Mouse (Mus musculus) megakaryocyte, embryonic 14.5 days (primary cell): ENCODE data around the gene Gm13278. TPM values are rescaled to one million over a fixed set of nuclear protein-coding genes. Genes with fewer than 3 reads are reported as not detected.
"Not testable (repeated sequence)": the region's sequence is repeated elsewhere in the genome, so short reads cannot be mapped to it uniquely, and the experiment has no call there.

ENCODE experiments used
- H3K27me3 ChIP-seq: replicated peaks from 2 replicates; pipeline ENCODE3; 2012; ENCODE audit warnings: inconsistent platforms
- H3K36me3 ChIP-seq: replicated peaks from 2 replicates; pipeline ENCODE3; 2012; ENCODE audit warnings: low read length, inconsistent platforms, mixed read lengths
- H3K4me1 ChIP-seq: 2 replicates; pipeline ENCODE4 v1.6.1; 2012; ENCODE audit warnings: inconsistent platforms
- H3K4me3 ChIP-seq: replicated peaks from 2 replicates; pipeline ENCODE3; 2012; ENCODE audit warnings: moderate library complexity, mild to moderate bottlenecking, inconsistent platforms
- H3K9me3 ChIP-seq: 2 replicates; pipeline ENCODE4 v1.6.1; 2012; ENCODE audit warnings: inconsistent platforms
- polyA plus RNA-seq: library from polyadenylated mRNA; stranded (reverse); fragments of >175 nt; gene quantifications from 2 replicates; pipeline ENCODE4 v1.2.3, GENCODE M21; 2012; ENCODE audit warnings: low replicate concordance; ENCODE audit not compliant: insufficient read depth

Gm13278 gene
- polyA plus RNA-seq, 1 experiment, result not detected

DNA sequence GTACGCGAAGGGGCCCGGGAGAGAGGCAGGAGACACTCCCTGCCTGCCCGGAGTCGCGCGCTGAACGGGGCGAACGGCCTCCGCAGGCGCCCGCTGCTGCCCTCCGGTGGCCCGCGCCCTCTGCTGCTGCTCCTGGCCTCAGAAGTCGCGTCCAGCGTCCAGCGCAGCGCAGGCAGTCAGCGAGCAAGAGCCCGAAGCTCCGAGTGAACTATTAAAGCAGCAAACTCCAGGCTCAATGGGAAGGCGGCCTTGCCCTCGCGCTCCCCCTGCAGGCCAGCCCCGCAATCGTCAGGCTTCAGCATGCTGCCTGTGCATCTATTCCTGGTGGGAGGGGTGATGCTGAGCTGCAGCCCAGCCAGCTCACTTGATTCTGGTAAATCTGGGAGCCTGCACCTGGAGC, 14.7 kb upstream of the Gm13278 start, which contains the start of gene Gm13289:
Gene Gm13289, plus strand, starts transcription at position 301 of the 400 bp plus-strand sequence.
- not testable (repeated sequence) for H3K9me3 ChIP-seq, H3K4me1 ChIP-seq, H3K4me3 ChIP-seq, H3K27me3 ChIP-seq, H3K36me3 ChIP-seq

DNA sequence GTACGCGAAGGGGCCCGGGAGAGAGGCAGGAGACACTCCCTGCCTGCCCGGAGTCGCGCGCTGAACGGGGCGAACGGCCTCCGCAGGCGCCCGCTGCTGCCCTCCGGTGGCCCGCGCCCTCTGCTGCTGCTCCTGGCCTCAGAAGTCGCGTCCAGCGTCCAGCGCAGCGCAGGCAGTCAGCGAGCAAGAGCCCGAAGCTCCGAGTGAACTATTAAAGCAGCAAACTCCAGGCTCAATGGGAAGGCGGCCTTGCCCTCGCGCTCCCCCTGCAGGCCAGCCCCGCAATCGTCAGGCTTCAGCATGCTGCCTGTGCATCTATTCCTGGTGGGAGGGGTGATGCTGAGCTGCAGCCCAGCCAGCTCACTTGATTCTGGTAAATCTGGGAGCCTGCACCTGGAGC, 11.8 kb upstream of the Gm13278 start, which contains the start of gene Gm13272:
Gene Gm13272, plus strand, starts transcription at position 301 of the 400 bp plus-strand sequence.
- H3K9me3 ChIP-seq, H3K36me3 ChIP-seq, H3K4me1 ChIP-seq, H3K27me3 ChIP-seq, H3K4me3 ChIP-seq: not testable (repeated sequence)

DNA sequence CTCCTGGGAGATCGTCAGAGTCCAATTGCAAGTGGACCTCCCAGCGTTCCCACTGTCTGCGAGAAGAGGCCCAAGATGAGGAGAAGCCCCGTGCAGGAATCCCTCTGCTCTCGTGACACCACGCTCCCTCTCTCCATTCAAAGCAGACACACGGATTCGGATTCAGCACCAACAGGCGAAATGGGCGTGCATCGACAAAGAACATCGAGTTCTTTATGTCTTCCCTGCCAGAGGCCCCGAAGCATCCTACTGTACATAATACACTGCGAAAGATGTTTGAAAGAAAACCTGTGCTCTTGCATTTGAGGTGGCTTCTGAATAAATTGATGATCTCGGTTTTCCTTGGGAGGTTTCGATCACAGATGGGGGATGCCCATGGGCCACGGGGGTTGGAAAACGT, 11.0 kb upstream of the Gm13278 start:
- H3K27me3 ChIP-seq, H3K9me3 ChIP-seq, H3K4me3 ChIP-seq, H3K4me1 ChIP-seq, H3K36me3 ChIP-seq: not testable (repeated sequence)

DNA sequence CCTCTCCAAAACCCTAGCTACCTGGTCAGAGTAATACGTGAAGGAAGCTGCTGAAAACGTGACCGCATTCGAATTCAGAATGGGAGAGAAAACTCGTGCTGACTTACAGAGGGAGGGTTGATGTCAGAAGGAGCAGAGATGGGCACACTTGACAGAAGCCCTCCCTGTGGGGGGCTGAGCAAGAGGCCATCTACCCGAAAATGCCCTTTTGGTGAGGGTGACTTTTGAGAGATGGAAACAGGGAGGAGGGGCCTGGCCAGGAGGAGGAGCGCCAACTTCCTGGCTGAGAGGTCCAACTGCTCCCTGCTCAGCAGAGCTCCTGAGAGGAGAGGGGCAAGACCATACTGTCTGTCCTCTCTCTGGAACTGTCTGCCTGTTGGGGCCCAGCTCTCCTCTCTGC, 9.5 kb upstream of the Gm13278 start, which contains the start of gene Ifnz:
Gene Ifnz, plus strand, starts transcription at position 301 of the 400 bp plus-strand sequence.
- not testable (repeated sequence) for H3K4me1 ChIP-seq, H3K27me3 ChIP-seq, H3K9me3 ChIP-seq, H3K4me3 ChIP-seq, H3K36me3 ChIP-seq

DNA sequence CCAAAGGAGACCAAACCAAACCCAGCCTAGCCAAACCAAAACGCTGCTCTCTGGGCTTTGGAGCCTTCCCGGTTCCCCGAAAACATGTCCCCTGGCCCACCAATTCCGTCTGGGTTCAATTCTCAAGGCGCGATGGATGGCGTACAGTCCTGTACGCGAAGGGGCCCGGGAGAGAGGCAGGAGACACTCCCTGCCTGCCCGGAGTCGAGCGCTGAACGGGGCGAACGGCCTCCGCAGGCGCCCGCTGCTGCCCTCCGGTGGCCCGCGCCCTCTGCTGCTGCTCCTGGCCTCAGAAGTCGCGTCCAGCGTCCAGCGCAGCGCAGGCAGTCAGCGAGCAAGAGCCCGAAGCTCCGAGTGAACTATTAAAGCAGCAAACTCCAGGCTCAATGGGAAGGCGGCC, 9.0 kb upstream of the Gm13278 start:
- not testable (repeated sequence) for H3K9me3 ChIP-seq, H3K36me3 ChIP-seq, H3K27me3 ChIP-seq, H3K4me3 ChIP-seq, H3K4me1 ChIP-seq

DNA sequence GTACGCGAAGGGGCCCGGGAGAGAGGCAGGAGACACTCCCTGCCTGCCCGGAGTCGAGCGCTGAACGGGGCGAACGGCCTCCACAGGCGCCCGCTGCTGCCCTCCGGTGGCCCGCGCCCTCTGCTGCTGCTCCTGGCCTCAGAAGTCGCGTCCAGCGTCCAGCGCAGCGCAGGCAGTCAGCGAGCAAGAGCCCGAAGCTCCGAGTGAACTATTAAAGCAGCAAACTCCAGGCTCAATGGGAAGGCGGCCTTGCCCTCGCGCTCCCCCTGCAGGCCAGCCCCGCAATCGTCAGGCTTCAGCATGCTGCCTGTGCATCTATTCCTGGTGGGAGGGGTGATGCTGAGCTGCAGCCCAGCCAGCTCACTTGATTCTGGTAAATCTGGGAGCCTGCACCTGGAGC, 5.9 kb upstream of the Gm13278 start, which contains the start of gene Gm13276:
Gene Gm13276, plus strand, starts transcription at position 301 of the 400 bp plus-strand sequence.
- H3K36me3 ChIP-seq, H3K4me1 ChIP-seq, H3K9me3 ChIP-seq, H3K27me3 ChIP-seq, H3K4me3 ChIP-seq: not testable (repeated sequence)

DNA sequence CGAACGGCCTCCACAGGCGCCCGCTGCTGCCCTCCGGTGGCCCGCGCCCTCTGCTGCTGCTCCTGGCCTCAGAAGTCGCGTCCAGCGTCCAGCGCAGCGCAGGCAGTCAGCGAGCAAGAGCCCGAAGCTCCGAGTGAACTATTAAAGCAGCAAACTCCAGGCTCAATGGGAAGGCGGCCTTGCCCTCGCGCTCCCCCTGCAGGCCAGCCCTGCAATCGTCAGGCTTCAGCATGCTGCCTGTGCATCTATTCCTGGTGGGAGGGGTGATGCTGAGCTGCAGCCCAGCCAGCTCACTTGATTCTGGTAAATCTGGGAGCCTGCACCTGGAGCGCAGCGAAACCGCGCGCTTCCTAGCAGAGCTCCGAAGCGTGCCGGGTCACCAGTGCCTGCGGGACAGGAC, 2.9 kb upstream of the Gm13278 start, which contains the start of gene Gm13277:
Gene Gm13277, plus strand, starts transcription at position 231 of the 400 bp plus-strand sequence.
- not testable (repeated sequence) for H3K9me3 ChIP-seq, H3K36me3 ChIP-seq, H3K4me3 ChIP-seq, H3K4me1 ChIP-seq, H3K27me3 ChIP-seq

DNA sequence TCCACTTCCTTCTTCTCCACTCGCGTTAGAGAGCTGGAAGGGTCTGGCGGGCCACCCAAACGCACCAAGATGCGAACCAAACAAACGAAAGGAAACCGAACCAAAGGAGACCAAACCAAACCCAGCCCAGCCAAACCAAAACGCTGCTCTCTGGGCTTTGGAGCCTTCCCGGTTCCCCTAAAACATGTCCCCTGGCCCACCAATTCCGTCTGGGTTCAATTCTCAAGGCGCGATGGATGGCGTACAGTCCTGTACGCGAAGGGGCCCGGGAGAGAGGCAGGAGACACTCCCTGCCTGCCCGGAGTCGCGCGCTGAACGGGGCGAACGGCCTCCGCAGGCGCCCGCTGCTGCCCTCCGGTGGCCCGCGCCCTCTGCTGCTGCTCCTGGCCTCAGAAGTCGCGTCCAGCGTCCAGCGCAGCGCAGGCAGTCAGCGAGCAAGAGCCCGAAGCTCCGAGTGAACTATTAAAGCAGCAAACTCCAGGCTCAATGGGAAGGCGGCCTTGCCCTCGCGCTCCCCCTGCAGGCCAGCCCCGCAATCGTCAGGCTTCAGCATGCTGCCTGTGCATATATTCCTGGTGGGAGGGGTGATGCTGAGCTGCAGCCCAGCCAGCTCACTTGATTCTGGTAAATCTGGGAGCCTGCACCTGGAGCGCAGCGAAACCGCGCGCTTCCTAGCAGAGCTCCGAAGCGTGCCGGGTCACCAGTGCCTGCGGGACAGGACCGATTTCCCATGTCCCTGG, 2.8 kb downstream of the Gm13278 start, which contains the start of gene Gm13275:
Gene Gm13275, plus strand, starts transcription at position 552 of the 740 bp plus-strand sequence.
- not testable (repeated sequence) for H3K27me3 ChIP-seq

DNA sequence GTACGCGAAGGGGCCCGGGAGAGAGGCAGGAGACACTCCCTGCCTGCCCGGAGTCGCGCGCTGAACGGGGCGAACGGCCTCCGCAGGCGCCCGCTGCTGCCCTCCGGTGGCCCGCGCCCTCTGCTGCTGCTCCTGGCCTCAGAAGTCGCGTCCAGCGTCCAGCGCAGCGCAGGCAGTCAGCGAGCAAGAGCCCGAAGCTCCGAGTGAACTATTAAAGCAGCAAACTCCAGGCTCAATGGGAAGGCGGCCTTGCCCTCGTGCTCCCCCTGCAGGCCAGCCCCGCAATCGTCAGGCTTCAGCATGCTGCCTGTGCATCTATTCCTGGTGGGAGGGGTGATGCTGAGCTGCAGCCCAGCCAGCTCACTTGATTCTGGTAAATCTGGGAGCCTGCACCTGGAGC, 5.7 kb downstream of the Gm13278 start, which contains the start of gene Gm13279:
Gene Gm13279, plus strand, starts transcription at position 301 of the 400 bp plus-strand sequence.
- not testable (repeated sequence) for H3K36me3 ChIP-seq, H3K4me3 ChIP-seq, H3K9me3 ChIP-seq, H3K27me3 ChIP-seq, H3K4me1 ChIP-seq

More for the DNA sequence above, 2.8 kb downstream of the Gm13278 start, which contains the start of gene Gm13275:
- not testable (repeated sequence) for H3K9me3 ChIP-seq, H3K36me3 ChIP-seq, H3K4me3 ChIP-seq, H3K4me1 ChIP-seq

DNA sequence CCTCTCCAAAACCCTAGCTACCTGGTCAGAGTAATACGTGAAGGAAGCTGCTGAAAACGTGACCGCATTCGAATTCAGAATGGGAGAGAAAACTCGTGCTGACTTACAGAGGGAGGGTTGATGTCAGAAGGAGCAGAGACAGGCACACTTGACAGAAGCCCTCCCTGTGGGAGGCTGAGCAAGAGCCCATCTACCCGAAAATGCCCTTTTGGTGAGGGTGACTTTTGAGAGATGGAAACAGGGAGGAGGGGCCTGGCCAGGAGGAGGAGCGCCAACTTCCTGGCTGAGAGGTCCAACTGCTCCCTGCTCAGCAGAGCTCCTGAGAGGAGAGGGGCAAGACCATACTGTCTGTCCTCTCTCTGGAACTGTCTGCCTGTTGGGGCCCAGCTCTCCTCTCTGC, 8.0 kb downstream of the Gm13278 start, which contains the start of gene Gm13285:
Gene Gm13285, plus strand, starts transcription at position 301 of the 400 bp plus-strand sequence.
- H3K4me1 ChIP-seq, H3K36me3 ChIP-seq, H3K9me3 ChIP-seq, H3K4me3 ChIP-seq, H3K27me3 ChIP-seq: not testable (repeated sequence)

DNA sequence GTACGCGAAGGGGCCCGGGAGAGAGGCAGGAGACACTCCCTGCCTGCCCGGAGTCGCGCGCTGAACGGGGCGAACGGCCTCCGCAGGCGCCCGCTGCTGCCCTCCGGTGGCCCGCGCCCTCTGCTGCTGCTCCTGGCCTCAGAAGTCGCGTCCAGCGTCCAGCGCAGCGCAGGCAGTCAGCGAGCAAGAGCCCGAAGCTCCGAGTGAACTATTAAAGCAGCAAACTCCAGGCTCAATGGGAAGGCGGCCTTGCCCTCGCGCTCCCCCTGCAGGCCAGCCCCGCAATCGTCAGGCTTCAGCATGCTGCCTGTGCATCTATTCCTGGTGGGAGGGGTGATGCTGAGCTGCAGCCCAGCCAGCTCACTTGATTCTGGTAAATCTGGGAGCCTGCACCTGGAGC, 11.6 kb downstream of the Gm13278 start, which contains the start of gene Gm13287:
Gene Gm13287, plus strand, starts transcription at position 301 of the 400 bp plus-strand sequence.
- not testable (repeated sequence) for H3K4me1 ChIP-seq, H3K36me3 ChIP-seq, H3K27me3 ChIP-seq, H3K4me3 ChIP-seq, H3K9me3 ChIP-seq

DNA sequence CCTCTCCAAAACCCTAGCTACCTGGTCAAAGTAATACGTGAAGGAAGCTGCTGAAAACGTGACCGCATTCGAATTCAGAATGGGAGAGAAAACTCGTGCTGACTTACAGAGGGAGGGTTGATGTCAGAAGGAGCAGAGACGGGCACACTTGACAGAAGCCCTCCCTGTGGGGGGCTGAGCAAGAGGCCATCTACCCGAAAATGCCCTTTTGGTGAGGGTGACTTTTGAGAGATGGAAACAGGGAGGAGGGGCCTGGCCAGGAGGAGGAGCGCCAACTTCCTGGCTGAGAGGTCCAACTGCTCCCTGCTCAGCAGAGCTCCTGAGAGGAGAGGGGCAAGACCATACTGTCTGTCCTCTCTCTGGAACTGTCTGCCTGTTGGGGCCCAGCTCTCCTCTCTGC, 13.9 kb downstream of the Gm13278 start, which contains the start of gene Gm13288:
Gene Gm13288, plus strand, starts transcription at position 301 of the 400 bp plus-strand sequence.
- not testable (repeated sequence) for H3K9me3 ChIP-seq, H3K4me3 ChIP-seq, H3K27me3 ChIP-seq, H3K4me1 ChIP-seq, H3K36me3 ChIP-seq

DNA sequence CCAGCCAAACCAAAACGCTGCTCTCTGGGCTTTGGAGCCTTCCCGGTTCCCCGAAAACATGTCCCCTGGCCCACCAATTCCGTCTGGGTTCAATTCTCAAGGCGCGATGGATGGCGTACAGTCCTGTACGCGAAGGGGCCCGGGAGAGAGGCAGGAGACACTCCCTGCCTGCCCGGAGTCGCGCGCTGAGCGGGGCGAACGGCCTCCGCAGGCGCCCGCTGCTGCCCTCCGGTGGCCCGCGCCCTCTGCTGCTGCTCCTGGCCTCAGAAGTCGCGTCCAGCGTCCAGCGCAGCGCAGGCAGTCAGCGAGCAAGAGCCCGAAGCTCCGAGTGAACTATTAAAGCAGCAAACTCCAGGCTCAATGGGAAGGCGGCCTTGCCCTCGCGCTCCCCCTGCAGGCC, 14.4 kb downstream of the Gm13278 start:
- not testable (repeated sequence) for H3K36me3 ChIP-seq, H3K27me3 ChIP-seq, H3K9me3 ChIP-seq, H3K4me1 ChIP-seq, H3K4me3 ChIP-seq
